Mouse (Mus musculus) thymus, adult 2 months (tissue): ENCODE results near the gene Aldh2.

ENCODE experiments used
- CTCF ChIP-seq: fragments of 200-500 bp; IDR thresholded peaks from 2 replicates; pipeline ENCODE4 v1.5.1; 2012; ENCODE audit warnings: mild to moderate bottlenecking, control low read depth, low read length, moderate library complexity, borderline replicate concordance; ENCODE audit not compliant: control insufficient read depth, poor library complexity, insufficient read depth; ENCODE audit errors: extremely low read depth
- POLR2A ChIP-seq: fragments of 200-500 bp; IDR thresholded peaks from 2 replicates; pipeline ENCODE4 v1.6.1; 2012; ENCODE audit warnings: mild to moderate bottlenecking, low read length, control low read depth, moderate library complexity; ENCODE audit not compliant: control insufficient read depth, poor library complexity, insufficient read depth; ENCODE audit errors: extremely low read depth

DNA sequence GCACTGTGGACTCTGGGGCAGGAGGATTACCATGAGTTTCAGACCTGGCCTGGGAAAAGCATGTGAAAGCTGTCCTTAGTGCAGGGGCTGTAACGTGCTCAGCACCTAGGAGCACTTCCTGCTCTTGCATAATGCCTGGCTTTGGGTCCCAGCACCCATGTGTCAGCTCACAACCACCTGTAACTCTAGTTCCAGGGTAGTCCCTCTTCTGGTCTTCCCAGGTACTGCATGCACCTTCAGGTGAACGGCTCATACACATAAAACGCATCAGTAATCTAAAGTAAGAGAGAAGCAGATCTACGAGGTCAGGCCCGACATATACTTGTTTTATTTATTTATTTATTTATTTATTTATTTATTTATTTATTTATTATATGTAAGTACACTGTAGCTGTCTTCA is 59.1 kb downstream of the Aldh2 start:
- no peak for TF ChIP-seq POLR2A
- TF ChIP-seq CTCF: 0 out of 2 replicates have a peak, but pooled peaks have one; percentile 23
